Mouse (Mus musculus) C2C12 (cell line): ENCODE data around the gene Msl2. TPM values are rescaled to one million over a fixed set of nuclear protein-coding genes. Genes with fewer than 3 reads are reported as not detected.

ENCODE experiments used
- H3K27me3 ChIP-seq: one replicate; pipeline ENCODE4 v1.6.1; 2011; ENCODE audit not compliant: control insufficient read depth, insufficient read depth, insufficient read length
- H3K36me3 ChIP-seq: one replicate; pipeline ENCODE4 v1.6.1; 2011; ENCODE audit not compliant: control insufficient read depth, insufficient read depth
- H3K4me3 ChIP-seq: one replicate; pipeline ENCODE4 v1.5.1; 2011; ENCODE audit warnings: mild to moderate bottlenecking, control low read depth; ENCODE audit not compliant: poor library complexity, insufficient read depth, severe bottlenecking
- H3K79me2 ChIP-seq: one replicate; pipeline ENCODE4 v1.6.1; 2011; ENCODE audit not compliant: control insufficient read depth, insufficient read depth
- H3K79me3 ChIP-seq: one replicate; pipeline ENCODE4 v1.6.1; 2011; ENCODE audit warnings: low read depth, control low read depth
- H3ac ChIP-seq: one replicate; pipeline ENCODE3; 2011; ENCODE audit warnings: low read depth; ENCODE audit not compliant: control insufficient read depth, insufficient read length
- CEBPB ChIP-seq: IDR thresholded peaks from one replicate; pipeline ENCODE4 v1.6.1; 2011; ENCODE audit warnings: low read depth, mild to moderate bottlenecking, control low read depth, moderate library complexity
- CTCF ChIP-seq: IDR thresholded peaks from one replicate; pipeline ENCODE4 v1.5.1; 2011; ENCODE audit not compliant: control insufficient read depth, insufficient read depth, insufficient read length
- FOSL1 ChIP-seq: IDR thresholded peaks from one replicate; pipeline ENCODE4 v1.8.0; 2011; ENCODE audit warnings: mild to moderate bottlenecking, low read length; ENCODE audit not compliant: poor library complexity, insufficient read depth, severe bottlenecking
- MAX ChIP-seq: IDR thresholded peaks from one replicate; pipeline ENCODE4 v1.6.1; 2011; ENCODE audit warnings: mild to moderate bottlenecking, control low read depth
- MYOD1 ChIP-seq: IDR thresholded peaks from one replicate; pipeline ENCODE4 v1.6.1; 2011; ENCODE audit warnings: low read depth; ENCODE audit not compliant: control insufficient read depth, insufficient read length
- MYOG ChIP-seq: IDR thresholded peaks from one replicate; pipeline ENCODE4 v1.6.1; 2011; ENCODE audit not compliant: control insufficient read depth, insufficient read length; ENCODE audit errors: extremely low read depth
- USF1 ChIP-seq: IDR thresholded peaks from one replicate; pipeline ENCODE4 v1.6.1; 2011; ENCODE audit warnings: low read depth, mild to moderate bottlenecking, control low read depth, moderate library complexity
- polyA plus RNA-seq: library from polyadenylated mRNA; unstranded; fragments of >200 nt; fragmentation: generic; extraction: Trizol; gene quantifications from one replicate; pipeline ENCODE4 v1.2.1, GENCODE M21; 2012; ENCODE audit warnings: missing spikeins

The Msl2 gene
- polyA plus RNA-seq, 1 experiment: 7.6 TPM

DNA sequence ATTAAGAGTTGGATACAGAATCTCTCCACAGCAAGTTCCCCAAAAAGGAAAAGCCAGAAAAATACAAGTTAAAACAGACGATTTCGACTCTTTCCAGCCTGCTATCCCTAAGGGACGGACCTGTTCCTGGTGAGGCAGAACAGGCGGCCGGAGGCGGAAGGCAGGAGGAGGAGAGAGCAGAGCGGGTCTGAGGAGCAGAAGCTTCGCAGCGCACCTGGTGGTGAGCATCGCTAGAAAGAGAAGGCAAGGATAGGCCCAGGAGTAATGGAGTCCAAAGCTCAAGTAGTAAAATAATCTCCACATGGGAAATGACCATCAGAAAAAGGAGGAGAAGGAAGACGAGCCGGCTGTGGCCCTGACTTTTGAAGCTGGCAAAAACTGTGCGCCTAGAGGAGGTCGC, 20.6 kb upstream of the Msl2 start:
- H3K79me2 ChIP-seq: no peaks in the 10 kb centered on the region
- no peak for TF ChIP-seq MYOG
- TF ChIP-seq CTCF: no peak
- no peak for TF ChIP-seq MAX
- TF ChIP-seq MYOD1: no peak
- no peak for TF ChIP-seq CEBPB
- no peak for TF ChIP-seq FOSL1
- H3K4me3 ChIP-seq: no peak overlapping the region

DNA sequence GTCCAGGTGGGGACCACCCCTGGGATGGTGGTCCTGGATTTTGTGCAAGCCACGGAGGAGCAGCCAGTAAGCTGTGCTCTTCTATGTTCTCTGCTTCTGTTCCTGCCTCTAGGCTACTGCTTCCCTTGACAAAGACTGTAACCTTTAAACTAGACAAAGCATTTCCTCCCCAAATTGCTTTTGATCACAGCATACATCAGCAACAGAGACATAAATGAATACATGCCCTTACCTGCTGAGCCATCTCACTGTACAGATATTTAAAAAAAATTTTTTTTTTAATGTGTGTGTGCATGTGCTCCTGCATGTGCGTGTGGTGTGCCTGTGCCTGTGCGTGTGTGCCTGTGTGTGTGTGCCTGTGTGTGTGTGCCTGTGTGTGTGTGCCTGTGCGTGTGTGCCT, 16.7 kb upstream of the Msl2 start:
- TF ChIP-seq USF1 (no peak), FOSL1 (no peak), MYOD1 (no peak), MYOG (no peak), CTCF (no peak), CEBPB (no peak), MAX (no peak)
- Histone ChIP-seq H3K36me3 (no peaks in the 10 kb centered on the region), H3K27me3 (no peaks in the 10 kb centered on the region), H3K4me3 (no peak overlapping the region), H3K79me2 (no peaks in the 10 kb centered on the region), H3K79me3 (no peaks in the 10 kb centered on the region), H3ac (no peak overlapping the region)

More for the DNA sequence above, 20.6 kb upstream of the Msl2 start:
- no peaks in the 10 kb centered on the region for H3K36me3 ChIP-seq
- no peaks in the 10 kb centered on the region for H3K79me3 ChIP-seq
- no peak overlapping the region for H3ac ChIP-seq
- no peaks in the 10 kb centered on the region for H3K27me3 ChIP-seq

DNA sequence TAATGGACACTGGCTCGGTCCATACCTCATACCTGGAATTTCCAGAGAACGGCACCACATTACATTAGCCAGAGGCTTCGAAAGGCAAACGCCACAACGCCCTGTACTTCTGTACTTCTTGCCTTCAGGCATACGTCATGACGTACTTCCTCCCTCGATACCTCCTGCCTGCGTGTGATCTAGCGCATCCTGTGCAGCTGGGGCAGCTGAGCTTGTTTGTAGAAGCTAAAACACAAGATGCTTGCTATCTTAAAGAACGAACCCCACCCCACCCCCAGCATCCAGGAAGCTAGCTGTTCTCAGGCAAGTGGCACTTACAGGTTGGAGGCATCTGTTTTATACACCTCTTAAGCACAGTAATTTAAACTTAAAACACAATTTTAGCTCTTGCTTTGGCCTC, 12.9 kb upstream of the Msl2 start:
- Histone ChIP-seq H3ac (no peak overlapping the region), H3K27me3 (no peaks in the 10 kb centered on the region), H3K36me3 (no peaks in the 10 kb centered on the region), H3K79me3 (no peaks in the 10 kb centered on the region), H3K79me2 (no peaks in the 10 kb centered on the region), H3K4me3 (no peak overlapping the region)
- TF ChIP-seq FOSL1 (no peak), MAX (no peak), MYOD1 (no peak), MYOG (no peak), USF1 (no peak), CEBPB (no peak), CTCF (no peak)

DNA sequence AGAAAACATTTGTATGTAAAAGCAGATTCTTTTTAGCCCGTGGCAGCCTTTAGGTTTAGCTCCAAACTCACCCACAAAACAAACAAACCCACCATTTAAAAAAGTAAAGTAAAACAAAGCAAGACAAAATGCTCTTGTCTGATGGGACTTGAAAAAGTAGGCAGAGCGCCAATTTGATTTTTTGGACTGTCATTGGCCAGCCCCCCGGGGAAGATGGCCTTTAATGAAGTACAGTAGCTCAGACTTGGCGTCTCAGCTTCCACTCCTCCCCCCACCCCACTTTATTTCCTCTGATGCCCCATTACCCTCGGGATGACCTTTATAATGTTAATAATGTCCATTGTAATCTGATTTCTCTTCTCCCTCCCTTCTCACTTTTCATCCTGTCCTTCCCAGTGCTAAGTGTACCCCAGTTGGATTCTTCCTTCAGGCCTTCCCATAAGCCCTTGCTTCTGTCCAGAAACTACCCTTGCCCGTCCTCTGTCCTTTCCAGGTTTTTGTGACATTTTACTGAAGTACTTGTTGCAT, 11.6 kb upstream of the Msl2 start:
- TF ChIP-seq USF1 (no peak), MYOD1 (no peak), FOSL1 (no peak), MYOG (no peak)
- Histone ChIP-seq H3K27me3 (no peaks in the 10 kb centered on the region), H3K79me3 (no peaks in the 10 kb centered on the region), H3K79me2 (no peaks in the 10 kb centered on the region), H3K4me3 (no peak overlapping the region), H3ac (no peak overlapping the region), H3K36me3 (no peaks in the 10 kb centered on the region)

DNA sequence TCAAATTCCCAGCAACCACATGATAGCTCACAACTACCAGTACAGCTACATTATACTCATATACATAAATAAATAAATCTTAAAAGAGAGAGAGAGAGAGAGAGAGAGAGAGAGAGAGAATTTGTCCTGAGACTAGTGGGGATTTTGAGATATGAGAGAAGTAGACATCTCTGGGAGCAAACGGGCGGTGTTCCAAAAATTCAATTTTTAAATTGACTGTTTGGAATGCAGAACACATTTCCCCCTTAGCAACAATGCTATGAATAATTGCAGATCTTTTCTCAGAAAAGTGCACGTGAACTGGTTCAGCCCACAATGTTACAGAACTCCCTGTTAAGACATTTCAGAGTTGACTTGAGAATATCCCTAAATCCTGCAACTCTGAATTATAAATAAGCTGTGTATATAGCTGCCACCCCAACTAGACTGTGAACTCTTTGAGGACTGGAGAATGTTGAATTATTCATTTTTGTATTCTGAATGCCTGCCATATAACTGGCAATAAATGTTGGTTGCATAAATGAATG, 8.8 kb upstream of the Msl2 start:
- TF ChIP-seq USF1: no peak
- no peak for TF ChIP-seq CTCF
- TF ChIP-seq MYOD1: no peak
- no peak for TF ChIP-seq FOSL1
- TF ChIP-seq CEBPB: no peak
- TF ChIP-seq MYOG: no peak
- TF ChIP-seq MAX: no peak
- H3K4me3 ChIP-seq: no peak overlapping the region
- no peaks in the 10 kb centered on the region for H3K79me2 ChIP-seq
- no peaks in the 10 kb centered on the region for H3K36me3 ChIP-seq
- H3K27me3 ChIP-seq: no peaks in the 10 kb centered on the region
- H3K79me3 ChIP-seq: no peaks in the 10 kb centered on the region
- H3ac ChIP-seq: no peak overlapping the region

DNA sequence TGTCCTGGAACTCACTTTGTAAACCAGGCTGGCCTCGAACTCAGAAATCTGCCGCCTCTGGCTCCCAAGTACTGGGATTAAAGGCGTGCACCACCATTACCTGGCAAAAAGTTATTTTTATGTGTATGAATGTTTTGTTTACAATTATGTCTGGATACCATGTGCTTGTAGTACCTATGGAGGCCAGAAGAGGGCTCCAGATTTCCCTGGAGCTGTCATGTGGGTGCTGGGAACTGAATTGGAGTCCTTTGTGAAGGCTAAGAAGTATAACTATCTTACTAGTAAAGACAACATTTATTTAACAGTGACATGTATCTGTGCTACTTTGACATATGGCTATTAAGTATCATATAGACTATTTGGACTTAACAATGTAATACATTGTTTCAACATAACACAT, 4.1 kb upstream of the Msl2 start:
- Histone ChIP-seq H3K4me3 (no peak overlapping the region), H3K79me2 (peaks cover 4% of the 10 kb centered on the region), H3K79me3 (peaks cover 2% of the 10 kb centered on the region), H3K36me3 (no peaks in the 10 kb centered on the region), H3K27me3 (no peaks in the 10 kb centered on the region), H3ac (no peak overlapping the region)
- no peak for TF ChIP-seq MYOD1
- no peak for TF ChIP-seq CEBPB
- TF ChIP-seq CTCF: no peak
- no peak for TF ChIP-seq USF1
- no peak for TF ChIP-seq MYOG
- TF ChIP-seq FOSL1: no peak
- TF ChIP-seq MAX: no peak
